Mouse (Mus musculus) C2C12 (cell line): ENCODE measurements at regions not wholly inside any gene's neighbourhood (a gene's known extent, or its start where the extent isn't known, plus 50 kb on each side); places are given as distances from the start of the nearest gene placed in this dataset.

Source experiments
- CEBPB ChIP-seq: IDR thresholded peaks from one replicate; pipeline ENCODE4 v1.6.1; 2011; ENCODE audit warnings: low read depth, mild to moderate bottlenecking, control low read depth, moderate library complexity
- CTCF ChIP-seq: IDR thresholded peaks from one replicate; pipeline ENCODE4 v1.5.1; 2011; ENCODE audit not compliant: control insufficient read depth, insufficient read depth, insufficient read length
- FOSL1 ChIP-seq: IDR thresholded peaks from one replicate; pipeline ENCODE4 v1.8.0; 2011; ENCODE audit warnings: mild to moderate bottlenecking, low read length; ENCODE audit not compliant: poor library complexity, insufficient read depth, severe bottlenecking
- MAX ChIP-seq: IDR thresholded peaks from one replicate; pipeline ENCODE4 v1.6.1; 2011; ENCODE audit warnings: mild to moderate bottlenecking, control low read depth
- MYOD1 ChIP-seq: IDR thresholded peaks from one replicate; pipeline ENCODE4 v1.6.1; 2011; ENCODE audit warnings: low read depth; ENCODE audit not compliant: control insufficient read depth, insufficient read length
- MYOG ChIP-seq: IDR thresholded peaks from one replicate; pipeline ENCODE4 v1.6.1; 2011; ENCODE audit not compliant: control insufficient read depth, insufficient read length; ENCODE audit errors: extremely low read depth
- USF1 ChIP-seq: IDR thresholded peaks from one replicate; pipeline ENCODE4 v1.6.1; 2011; ENCODE audit warnings: low read depth, mild to moderate bottlenecking, control low read depth, moderate library complexity

DNA sequence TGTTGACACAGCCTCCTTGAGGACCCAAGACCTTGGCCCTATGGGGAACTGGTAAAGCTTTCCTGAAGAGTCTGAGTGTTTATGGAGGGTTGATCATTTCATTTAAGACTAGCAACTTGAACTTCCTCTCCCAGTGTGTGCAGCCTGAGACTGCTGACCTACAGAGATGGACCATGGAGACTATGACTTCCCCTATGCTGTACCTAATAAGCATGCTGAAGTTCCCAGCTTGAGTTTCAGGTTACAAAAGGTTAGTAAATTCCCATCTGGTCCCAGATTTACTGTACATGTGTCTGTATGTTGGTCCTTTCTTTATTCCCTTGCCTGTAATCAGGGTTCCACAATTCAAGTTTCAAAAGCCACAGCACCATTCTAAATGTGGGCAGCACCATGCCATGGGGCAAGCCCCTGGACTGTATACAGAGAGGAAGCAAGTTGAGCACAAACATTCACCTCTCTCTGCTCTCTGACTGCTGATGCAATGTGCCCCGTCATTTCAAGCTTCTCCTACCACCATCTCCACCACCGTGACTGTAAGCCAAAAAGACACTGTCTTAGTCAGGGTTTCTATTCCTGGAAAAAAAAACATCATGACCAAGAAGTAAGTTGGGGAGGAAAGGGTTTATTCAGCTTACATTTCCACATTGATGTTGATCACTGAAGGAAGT, 431.0 kb upstream of the Spred2 start:
- TF ChIP-seq CTCF (no peak), FOSL1 (no peak), MYOD1 (no peak), MAX (no peak), USF1 (no peak), MYOG (no peak), CEBPB (no peak)
